Mouse (Mus musculus) liver, embryonic 12.5 days (tissue): ENCODE measurements around the gene Lrrc4. TPM values are rescaled to one million over a fixed set of nuclear protein-coding genes. Genes with fewer than 3 reads are reported as not detected.
A peak's percentile ranks its signal among the peaks of the same experiment; 100 is the strongest.

Experiments
- ATAC-seq: fragments of 200-750 bp; cut with Nextera tagmentation; 2 replicates; pipeline ENCODE4 v1.8.0; 2017; ENCODE audit warnings: moderate number of reproducible peaks, mild to moderate bottlenecking, moderate library complexity
- H3K27ac ChIP-seq: fragments of 300-500 bp; sonication (generic); 2 replicates; pipeline ENCODE4 v1.5.1; 2016; ENCODE audit warnings: mild to moderate bottlenecking
- H3K27me3 ChIP-seq: fragments of 300-500 bp; sonication (generic); replicated peaks from 2 replicates; pipeline ENCODE4 v1.6.1; 2016; ENCODE audit warnings: mild to moderate bottlenecking, moderate library complexity
- H3K36me3 ChIP-seq: fragments of 300-500 bp; sonication (generic); 2 replicates; pipeline ENCODE4 v1.6.1; 2016; ENCODE audit warnings: mild to moderate bottlenecking, moderate library complexity
- H3K4me1 ChIP-seq: fragments of 300-500 bp; sonication (generic); 2 replicates; pipeline ENCODE4 v1.6.1; 2016
- H3K4me2 ChIP-seq: fragments of 300-500 bp; sonication (generic); 2 replicates; pipeline ENCODE4 v1.6.1; 2016; ENCODE audit warnings: mild to moderate bottlenecking, moderate library complexity
- H3K4me3 ChIP-seq: fragments of 300-500 bp; sonication (generic); 2 replicates; pipeline ENCODE4 v1.5.1; 2016; ENCODE audit warnings: mild to moderate bottlenecking, moderate library complexity
- H3K9ac ChIP-seq: fragments of 300-500 bp; sonication (generic); 2 replicates; pipeline ENCODE4 v1.6.1; 2016; ENCODE audit warnings: mild to moderate bottlenecking, moderate library complexity
- H3K9me3 ChIP-seq: fragments of 300-500 bp; sonication (generic); replicated peaks from 2 replicates; pipeline ENCODE4 v1.6.1; 2016; ENCODE audit warnings: mild to moderate bottlenecking, moderate library complexity
- WGBS: fragments of 180-500 bp; shearing (Covaris S2); methylation state at CpG from one replicate; pipeline ENCODE4 v1.1.7; 2016; ENCODE audit not compliant: insufficient replicate concordance; 5-methylcytosine and 5-hydroxymethylcytosine counted together
- polyA plus RNA-seq: library from polyadenylated mRNA; unstranded; fragments of >200 nt; fragmentation: Nextera tagmentation; extraction: Ambion mirVana; gene quantifications from 2 replicates; pipeline ENCODE4 v1.2.1, GENCODE M21; 2016

Lrrc4 gene
- polyA plus RNA-seq, 1 experiment from 2014 or later: 0.30 TPM

GRCm38 (mm10) chr6:28791183-28791582 lies 40.4 kb downstream of the Lrrc4 start:
- Histone ChIP-seq H3K4me1 (peaks cover 34% of the 10 kb centered on the region), H3K36me3 (peaks cover 14% of the 10 kb centered on the region), H3K27me3 (no peaks in the 10 kb centered on the region), H3K27ac (no peak overlapping the region; the same call in 1 of the 2 replicates), H3K4me3 (no peak overlapping the region), H3K9ac (no peak overlapping the region), H3K9me3 (no peaks in the 10 kb centered on the region), H3K4me2 (no peak overlapping the region)
- ATAC-seq: no peak
- WGBS: 37% methylated on average over 3 of the region's 3 CpGs

GRCm38 (mm10) chr6:28789685-28790084 lies 41.9 kb downstream of the Lrrc4 start:
- no peaks in the 10 kb centered on the region for H3K9me3 ChIP-seq
- no peaks in the 10 kb centered on the region for H3K27me3 ChIP-seq
- H3K4me2 ChIP-seq: no peak overlapping the region
- H3K4me1 ChIP-seq: peaks cover 44% of the 10 kb centered on the region
- 62% methylated on average over 4 of the region's 4 CpGs for WGBS
- H3K27ac ChIP-seq: no peak overlapping the region
- ATAC-seq: no peak
- 0 out of 2 replicates have a peak, but pooled peaks cover 5% of the 10 kb centered on the region for H3K36me3 ChIP-seq
- no peak overlapping the region for H3K4me3 ChIP-seq
- no peak overlapping the region for H3K9ac ChIP-seq

GRCm38 (mm10) chr6:28787133-28787532 lies 44.4 kb downstream of the Lrrc4 start:
- Histone ChIP-seq H3K4me1 (peaks cover 44% of the 10 kb centered on the region), H3K4me3 (no peak overlapping the region), H3K4me2 (no peak overlapping the region), H3K36me3 (0 out of 2 replicates have a peak, but pooled peaks cover 7% of the 10 kb centered on the region), H3K27ac (no peak overlapping the region), H3K9me3 (no peaks in the 10 kb centered on the region), H3K9ac (no peak overlapping the region), H3K27me3 (no peaks in the 10 kb centered on the region)
- no peak for ATAC-seq
- 61% methylated on average over 6 of the region's 6 CpGs for WGBS

- Histone ChIP-seq H3K27ac (no peak overlapping the region), H3K9me3 (no peaks in the 10 kb centered on the region), H3K4me3 (no peak overlapping the region), H3K27me3 (no peaks in the 10 kb centered on the region), H3K9ac (no peak overlapping the region), H3K4me2 (no peak overlapping the region), H3K36me3 (0 out of 2 replicates have a peak, but pooled peaks cover 7% of the 10 kb centered on the region), H3K4me1 (peaks cover 37% of the 10 kb centered on the region)
- 7% methylated on average over 8 of the region's 8 CpGs for WGBS
- ATAC-seq: peak; percentile 37
Observed at GRCm38 (mm10) chr6:28785770-28786169, 45.8 kb downstream of the Lrrc4 start.

- Histone ChIP-seq H3K9ac (no peak overlapping the region), H3K4me3 (no peak overlapping the region), H3K4me2 (no peak overlapping the region), H3K9me3 (no peaks in the 10 kb centered on the region), H3K4me1 (peaks cover 33% of the 10 kb centered on the region), H3K36me3 (0 out of 2 replicates have a peak, but pooled peaks cover 7% of the 10 kb centered on the region), H3K27ac (no peak overlapping the region), H3K27me3 (no peaks in the 10 kb centered on the region)
- 68% methylated on average over 5 of the region's 5 CpGs for WGBS
- ATAC-seq: no peak
Observed at GRCm38 (mm10) chr6:28783953-28784352, 47.6 kb downstream of the Lrrc4 start.

- Histone ChIP-seq H3K4me1 (peaks cover 25% of the 10 kb centered on the region), H3K4me3 (no peak overlapping the region), H3K27me3 (no peaks in the 10 kb centered on the region), H3K4me2 (no peak overlapping the region), H3K9me3 (no peaks in the 10 kb centered on the region), H3K36me3 (0 out of 2 replicates have a peak, but pooled peaks cover 7% of the 10 kb centered on the region), H3K9ac (peak overlapping the region; percentile 13; the same call in 1 of the 2 replicates), H3K27ac (no peak overlapping the region)
- no peak for ATAC-seq
- 70% methylated on average over 4 of the region's 4 CpGs for WGBS
Observed at GRCm38 (mm10) chr6:28783082-28783647, 48.4 kb downstream of the Lrrc4 start.

- Histone ChIP-seq H3K27me3 (no peaks in the 10 kb centered on the region), H3K36me3 (0 out of 2 replicates have a peak, but pooled peaks cover 7% of the 10 kb centered on the region), H3K4me3 (no peak overlapping the region), H3K4me2 (no peak overlapping the region), H3K4me1 (peaks cover 15% of the 10 kb centered on the region), H3K9me3 (no peaks in the 10 kb centered on the region), H3K9ac (no peak overlapping the region), H3K27ac (no peak overlapping the region)
- no peak for ATAC-seq
- WGBS: 73% methylated on average over 3 of the region's 3 CpGs
Observed at GRCm38 (mm10) chr6:28781696-28782095, 49.9 kb downstream of the Lrrc4 start.

- no peak for ATAC-seq
- Histone ChIP-seq H3K36me3 (peaks cover 35% of the 10 kb centered on the region), H3K9me3 (no peaks in the 10 kb centered on the region), H3K4me1 (peaks cover 4% of the 10 kb centered on the region; the same call in 1 of the 2 replicates), H3K9ac (no peak overlapping the region), H3K27ac (no peak overlapping the region), H3K27me3 (no peaks in the 10 kb centered on the region), H3K4me3 (no peak overlapping the region), H3K4me2 (no peak overlapping the region)
- WGBS: 55% methylated on average over 2 of the region's 2 CpGs
Observed at GRCm38 (mm10) chr6:28771331-28771730, 60.2 kb downstream of the Lrrc4 start.

GRCm38 (mm10) chr6:28767891-28768481 lies 63.6 kb downstream of the Lrrc4 start:
- H3K4me2 ChIP-seq: no peak overlapping the region
- no peak overlapping the region for H3K9ac ChIP-seq
- H3K27ac ChIP-seq: no peak overlapping the region
- peaks cover 28% of the 10 kb centered on the region for H3K36me3 ChIP-seq
- peaks cover 4% of the 10 kb centered on the region; the same call in 1 of the 2 replicates for H3K4me1 ChIP-seq
- no peak overlapping the region for H3K4me3 ChIP-seq
- WGBS: 84% methylated on average over 6 of the region's 6 CpGs
- no peaks in the 10 kb centered on the region for H3K9me3 ChIP-seq
- ATAC-seq: no peak
- no peaks in the 10 kb centered on the region for H3K27me3 ChIP-seq

GRCm38 (mm10) chr6:28766622-28767021 lies 64.9 kb downstream of the Lrrc4 start:
- ATAC-seq: no peak
- 52% methylated on average over 3 of the region's 3 CpGs for WGBS
- Histone ChIP-seq H3K9ac (no peak overlapping the region), H3K36me3 (peaks cover 28% of the 10 kb centered on the region), H3K4me2 (no peak overlapping the region), H3K4me1 (peaks cover 4% of the 10 kb centered on the region; the same call in 1 of the 2 replicates), H3K27ac (no peak overlapping the region), H3K27me3 (no peaks in the 10 kb centered on the region), H3K4me3 (no peak overlapping the region), H3K9me3 (no peaks in the 10 kb centered on the region)

- no peak overlapping the region for H3K4me2 ChIP-seq
- ATAC-seq: no peak
- H3K27ac ChIP-seq: no peak overlapping the region
- peaks cover 3% of the 10 kb centered on the region; the same call in 1 of the 2 replicates for H3K36me3 ChIP-seq
- H3K9me3 ChIP-seq: no peaks in the 10 kb centered on the region
- H3K9ac ChIP-seq: no peak overlapping the region
- 72% methylated on average over 5 of the region's 5 CpGs for WGBS
- peaks cover 4% of the 10 kb centered on the region; the same call in 1 of the 2 replicates for H3K4me1 ChIP-seq
- no peak overlapping the region for H3K4me3 ChIP-seq
- H3K27me3 ChIP-seq: no peaks in the 10 kb centered on the region
Observed at GRCm38 (mm10) chr6:28762132-28762775, 69.3 kb downstream of the Lrrc4 start.

- peaks cover 4% of the 10 kb centered on the region; the same call in 1 of the 2 replicates for H3K4me1 ChIP-seq
- H3K27ac ChIP-seq: no peak overlapping the region
- no peak overlapping the region for H3K4me2 ChIP-seq
- no peaks in the 10 kb centered on the region for H3K27me3 ChIP-seq
- no peak for ATAC-seq
- H3K9ac ChIP-seq: no peak overlapping the region
- 70% methylated on average over 3 of the region's 3 CpGs for WGBS
- H3K9me3 ChIP-seq: no peaks in the 10 kb centered on the region
- H3K4me3 ChIP-seq: no peak overlapping the region
- no peaks in the 10 kb centered on the region for H3K36me3 ChIP-seq
Observed at GRCm38 (mm10) chr6:28761728-28762127, 69.8 kb downstream of the Lrrc4 start.
